Mouse (Mus musculus) myocyte (in vitro differentiated cells): ENCODE results near the gene Pak1. TPM values are rescaled to one million over a fixed set of nuclear protein-coding genes. Genes with fewer than 3 reads are reported as not detected.

Experiments
- H3K27me3 ChIP-seq: one replicate; pipeline ENCODE4 v1.6.1; 2011; ENCODE audit not compliant: control insufficient read depth, insufficient read depth, insufficient read length
- H3K36me3 ChIP-seq: one replicate; pipeline ENCODE4 v1.6.1; 2011; ENCODE audit not compliant: control insufficient read depth, insufficient read depth
- H3K4me2 ChIP-seq: one replicate; pipeline ENCODE4 v1.6.1; 2011; ENCODE audit warnings: low read depth, control low read depth
- H3K4me3 ChIP-seq: one replicate; pipeline ENCODE4 v1.5.1; 2011; ENCODE audit warnings: mild to moderate bottlenecking, control low read depth, moderate library complexity
- H3K79me2 ChIP-seq: one replicate; pipeline ENCODE4 v1.6.1; 2011; ENCODE audit not compliant: control insufficient read depth, insufficient read depth
- H3ac ChIP-seq: one replicate; pipeline ENCODE4 v1.6.1; 2011; ENCODE audit not compliant: control insufficient read depth, insufficient read length
- CEBPB ChIP-seq: IDR thresholded peaks from 2 replicates; pipeline ENCODE4 v1.6.1; 2011; ENCODE audit warnings: mild to moderate bottlenecking, moderate library complexity; ENCODE audit not compliant: poor library complexity, insufficient read depth, severe bottlenecking
- E2F4 ChIP-seq: IDR thresholded peaks from one replicate; pipeline ENCODE4 v1.6.1; 2011; ENCODE audit warnings: mild to moderate bottlenecking, control low read depth, moderate library complexity; ENCODE audit not compliant: insufficient read depth
- MAX ChIP-seq: IDR thresholded peaks from one replicate; pipeline ENCODE4 v1.6.1; 2011; ENCODE audit warnings: low read depth, mild to moderate bottlenecking, control low read depth
- MYOD1 ChIP-seq, 3 experiments: IDR thresholded peaks; one replicate each; pipeline ENCODE4 v1.6.1; 2011; ENCODE audit warnings: control low read depth in 2 of 3, low read depth in 2 of 3, mild to moderate bottlenecking in 2 of 3, moderate library complexity in 1 of 3; ENCODE audit not compliant: insufficient read length in 2 of 3, control insufficient read depth in 1 of 3
- MYOG ChIP-seq, 3 experiments: IDR thresholded peaks; one replicate each; pipeline ENCODE4 v1.6.1; 2011; ENCODE audit warnings: control low read depth in 2 of 3, low read depth in 2 of 3, mild to moderate bottlenecking in 2 of 3; ENCODE audit not compliant: insufficient read length in 2 of 3, control insufficient read depth in 1 of 3, insufficient read depth in 1 of 3
- POLR2A ChIP-seq: IDR thresholded peaks from one replicate; pipeline ENCODE4 v1.6.1; 2011; ENCODE audit warnings: low read depth, mild to moderate bottlenecking, control low read depth, moderate library complexity; ENCODE audit not compliant: insufficient read length
- POLR2AphosphoS2 ChIP-seq: IDR thresholded peaks from one replicate; pipeline ENCODE4 v1.6.1; 2011; ENCODE audit warnings: low read depth, control low read depth; ENCODE audit not compliant: insufficient read length
- REST ChIP-seq: IDR thresholded peaks from one replicate; pipeline ENCODE4 v1.6.1; 2011; ENCODE audit warnings: mild to moderate bottlenecking, control low read depth, moderate library complexity; ENCODE audit not compliant: insufficient read depth, insufficient read length
- SRF ChIP-seq: IDR thresholded peaks from one replicate; pipeline ENCODE4 v1.6.1; 2011; ENCODE audit warnings: low read depth; ENCODE audit not compliant: control insufficient read depth, insufficient read length
- TCF12 ChIP-seq: IDR thresholded peaks from one replicate; pipeline ENCODE4 v1.6.1; 2011; ENCODE audit warnings: mild to moderate bottlenecking, control low read depth; ENCODE audit not compliant: poor library complexity, insufficient read depth, severe bottlenecking
- TCF3 ChIP-seq: IDR thresholded peaks from one replicate; pipeline ENCODE4 v1.6.1; 2011; ENCODE audit warnings: low read depth, control low read depth; ENCODE audit not compliant: insufficient read length
- USF1 ChIP-seq: IDR thresholded peaks from one replicate; pipeline ENCODE4 v1.6.1; 2011; ENCODE audit warnings: low read depth, mild to moderate bottlenecking, control low read depth, moderate library complexity
- polyA plus RNA-seq: library from polyadenylated mRNA; unstranded; fragments of >200 nt; fragmentation: generic; extraction: Trizol; gene quantifications from one replicate; pipeline ENCODE4 v1.2.1, GENCODE M21; 2012; ENCODE audit warnings: missing spikeins

The Pak1 gene
- polyA plus RNA-seq, 1 experiment, result 33.2 TPM

GRCm38 (mm10) chr7:97868766-97869165 lies 80.4 kb downstream of the Pak1 start:
- TF ChIP-seq SRF (no peak), REST (no peak), USF1 (no peak), POLR2AphosphoS2 (no peak), POLR2A (no peak), MAX (no peak), MYOD1 (IDR thresholded peaks at IDR 0.05; ENCODE audit: control insufficient read depth in 1 of 3, insufficient read length in 2 of 3, low read depth in 2 of 3) (no peak), TCF3 (no peak), MYOG (IDR thresholded peaks at IDR 0.05; ENCODE audit: control insufficient read depth in 1 of 3, insufficient read depth in 1 of 3, insufficient read length in 2 of 3, low read depth in 2 of 3) (no peak), CEBPB (no peak), E2F4 (no peak), TCF12 (no peak)
- no peak overlapping the region for H3K4me2 ChIP-seq
- H3K27me3 ChIP-seq, result no peaks in the 10 kb centered on the region
- H3K4me3 ChIP-seq, result no peak overlapping the region
- H3K36me3 ChIP-seq, result peaks cover 17% of the 10 kb centered on the region
- H3ac ChIP-seq, result no peak overlapping the region
- H3K79me2 ChIP-seq, result no peaks in the 10 kb centered on the region

DNA sequence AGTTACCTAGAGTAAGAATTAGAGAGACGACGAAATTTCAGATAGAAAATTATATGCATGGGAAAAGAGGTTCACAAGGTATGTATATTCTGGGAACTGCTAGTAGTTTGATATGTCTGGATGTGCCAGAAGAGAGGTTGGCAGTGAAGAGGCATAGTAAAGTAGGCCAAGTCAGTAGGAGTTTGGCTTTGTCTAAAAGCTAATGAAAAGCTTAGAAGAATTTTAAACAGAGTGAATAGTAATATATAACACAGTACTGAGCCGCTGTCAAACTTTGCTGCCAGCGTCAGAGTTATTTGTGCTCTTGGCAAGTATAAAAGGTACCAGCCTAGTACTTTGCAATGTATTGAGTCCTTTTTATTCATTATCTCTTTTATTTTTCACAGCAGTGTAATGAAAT lies 84.1 kb downstream of the Pak1 start:
- H3K4me2 ChIP-seq, result no peak overlapping the region
- no peak overlapping the region for H3K4me3 ChIP-seq
- H3K27me3 ChIP-seq, result no peaks in the 10 kb centered on the region
- H3ac ChIP-seq, result no peak overlapping the region
- TF ChIP-seq MYOD1 (IDR thresholded peaks at IDR 0.05; ENCODE audit: control insufficient read depth in 1 of 3, insufficient read length in 2 of 3, low read depth in 2 of 3) (no peak), MYOG (IDR thresholded peaks at IDR 0.05; ENCODE audit: control insufficient read depth in 1 of 3, insufficient read depth in 1 of 3, insufficient read length in 2 of 3, low read depth in 2 of 3) (no peak), E2F4 (no peak), REST (no peak), POLR2A (no peak), CEBPB (no peak), SRF (no peak), MAX (no peak), USF1 (no peak), TCF12 (no peak), POLR2AphosphoS2 (no peak), TCF3 (no peak)
- H3K79me2 ChIP-seq, result no peaks in the 10 kb centered on the region
- H3K36me3 ChIP-seq, result peaks cover 12% of the 10 kb centered on the region

GRCm38 (mm10) chr7:97873317-97873716 lies 85.0 kb downstream of the Pak1 start:
- H3K4me3 ChIP-seq, result no peak overlapping the region
- TF ChIP-seq USF1, result no peak
- no peak for TF ChIP-seq TCF12
- TF ChIP-seq MYOG (IDR thresholded peaks at IDR 0.05; ENCODE audit: control insufficient read depth in 1 of 3, insufficient read depth in 1 of 3, insufficient read length in 2 of 3, low read depth in 2 of 3), result no peak
- no peak for TF ChIP-seq E2F4
- TF ChIP-seq MYOD1 (IDR thresholded peaks at IDR 0.05; ENCODE audit: control insufficient read depth in 1 of 3, insufficient read length in 2 of 3, low read depth in 2 of 3), result no peak
- no peak for TF ChIP-seq TCF3
- H3K4me2 ChIP-seq, result no peak overlapping the region
- peaks cover 12% of the 10 kb centered on the region for H3K36me3 ChIP-seq
- H3ac ChIP-seq, result no peak overlapping the region
- no peaks in the 10 kb centered on the region for H3K27me3 ChIP-seq
- no peaks in the 10 kb centered on the region for H3K79me2 ChIP-seq

GRCm38 (mm10) chr7:97877846-97878538 lies 89.7 kb downstream of the Pak1 start:
- TF ChIP-seq POLR2AphosphoS2, result no peak
- no peak for TF ChIP-seq CEBPB
- TF ChIP-seq USF1, result no peak
- no peak for TF ChIP-seq TCF3
- no peak for TF ChIP-seq SRF
- no peak for TF ChIP-seq E2F4
- no peak for TF ChIP-seq MYOG (IDR thresholded peaks at IDR 0.05; ENCODE audit: control insufficient read depth in 1 of 3, insufficient read depth in 1 of 3, insufficient read length in 2 of 3, low read depth in 2 of 3)
- no peak for TF ChIP-seq MYOD1 (IDR thresholded peaks at IDR 0.05; ENCODE audit: control insufficient read depth in 1 of 3, insufficient read length in 2 of 3, low read depth in 2 of 3)
- no peak for TF ChIP-seq MAX
- no peak for TF ChIP-seq TCF12
- no peak for TF ChIP-seq POLR2A
- no peak for TF ChIP-seq REST
- H3K4me3 ChIP-seq, result no peak overlapping the region
- H3K27me3 ChIP-seq, result no peaks in the 10 kb centered on the region
- H3ac ChIP-seq, result no peak overlapping the region
- no peaks in the 10 kb centered on the region for H3K36me3 ChIP-seq
- H3K4me2 ChIP-seq, result no peak overlapping the region
- H3K79me2 ChIP-seq, result no peaks in the 10 kb centered on the region

DNA sequence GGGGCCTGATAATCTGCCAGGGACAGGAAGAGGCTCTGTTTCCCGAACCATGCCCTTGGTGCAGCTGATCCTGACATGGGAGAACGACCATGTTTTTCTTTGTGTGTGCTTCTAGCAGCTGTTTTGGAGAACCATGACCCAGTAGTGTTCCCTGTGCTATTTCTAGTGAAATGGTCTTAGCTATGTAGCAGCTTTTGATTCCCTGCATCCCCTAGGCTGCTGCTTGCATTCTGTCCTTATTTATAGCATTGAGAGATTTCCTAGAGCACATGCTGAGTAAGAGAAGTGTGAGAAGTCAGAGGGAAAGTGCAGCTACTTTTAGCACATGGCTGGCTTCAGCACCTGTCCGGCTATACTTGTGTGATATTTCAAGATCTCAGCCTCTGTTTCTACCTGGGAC lies 123.3 kb downstream of the Pak1 start:
- Histone ChIP-seq H3K4me3 (no peak overlapping the region), H3K4me2 (no peak overlapping the region), H3K79me2 (no peaks in the 10 kb centered on the region), H3K27me3 (no peaks in the 10 kb centered on the region), H3K36me3 (peaks cover 12% of the 10 kb centered on the region), H3ac (no peak overlapping the region)
- TF ChIP-seq MAX (no peak), SRF (no peak), POLR2A (no peak), TCF3 (no peak), MYOD1 (IDR thresholded peaks at IDR 0.05; ENCODE audit: control insufficient read depth in 1 of 3, insufficient read length in 2 of 3, low read depth in 2 of 3) (peak in 1 of 3 experiments; percentile 21), MYOG (IDR thresholded peaks at IDR 0.05; ENCODE audit: control insufficient read depth in 1 of 3, insufficient read depth in 1 of 3, insufficient read length in 2 of 3, low read depth in 2 of 3) (peak in 1 of 3 experiments; percentile 43), CEBPB (no peak), E2F4 (no peak), TCF12 (no peak)
